Mouse (Mus musculus): ENCODE measurements around the gene Gm6899. TPM values are rescaled to one million over a fixed set of nuclear protein-coding genes. Genes with fewer than 3 reads are reported as not detected.

The Gm6899 gene
- not detected for total RNA-seq (2021)

DNA sequence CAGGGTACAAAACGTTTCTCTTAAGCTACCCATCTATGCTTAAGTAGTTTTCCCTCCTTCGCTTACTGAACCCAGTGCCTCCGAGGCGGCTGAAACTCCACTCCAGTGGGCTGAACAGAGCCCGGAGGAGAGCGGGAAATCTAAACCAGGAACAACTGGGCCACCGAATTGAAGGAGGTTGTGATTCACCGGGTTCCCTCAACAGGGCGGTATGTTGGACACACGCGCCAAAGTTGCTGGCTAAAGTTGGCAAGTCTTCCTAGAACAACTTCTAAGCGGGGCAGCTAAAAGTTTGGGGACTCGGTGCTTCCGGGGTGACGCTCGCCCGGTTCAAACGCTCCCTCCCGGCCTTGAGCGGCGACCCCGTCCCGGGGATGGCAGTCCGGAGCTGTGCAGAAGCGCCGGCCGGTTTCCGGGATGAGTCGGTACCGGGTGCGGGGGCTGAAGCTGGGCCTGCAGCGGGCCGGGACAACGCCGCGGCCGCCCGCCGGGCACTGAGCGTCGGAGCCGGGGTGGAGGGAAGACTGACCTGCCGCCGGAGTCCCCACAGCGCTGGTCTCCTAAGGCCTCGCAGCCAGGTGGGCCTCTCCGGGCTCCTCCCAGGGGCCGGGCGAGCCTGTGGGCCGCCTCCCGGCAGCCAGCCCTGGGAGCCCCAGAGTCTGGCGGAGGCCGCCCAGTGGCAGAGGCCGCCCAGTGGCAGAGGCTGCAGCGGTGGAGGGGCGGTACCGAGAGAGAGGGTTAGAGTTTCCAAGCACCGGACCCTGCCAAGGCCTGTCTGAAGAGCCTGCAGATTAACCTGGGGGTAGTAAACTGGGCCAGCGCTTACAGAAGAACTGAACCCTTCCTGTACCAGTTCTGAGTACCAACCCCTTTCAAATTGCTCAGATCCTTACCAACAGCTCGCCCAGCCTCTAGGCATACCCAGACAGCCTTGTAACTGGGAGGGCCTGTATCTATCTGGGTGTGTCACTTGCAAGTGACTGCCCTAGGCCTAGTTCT lies at the start of gene Gm6899, which contains the start of gene Vrk2:
Gene Gm6899 (plus strand): TSS at position 181 of the 999 bp plus-strand sequence.
Gene Vrk2 (minus strand): TSS at position 939 of the 999 bp plus-strand sequence.
- DNase-seq (ENCODE audit: low spot score in 2 of 2) = peak; percentile 43 to 49
- intact Hi-C loops (cut with DNase I) = no loop called here

DNA sequence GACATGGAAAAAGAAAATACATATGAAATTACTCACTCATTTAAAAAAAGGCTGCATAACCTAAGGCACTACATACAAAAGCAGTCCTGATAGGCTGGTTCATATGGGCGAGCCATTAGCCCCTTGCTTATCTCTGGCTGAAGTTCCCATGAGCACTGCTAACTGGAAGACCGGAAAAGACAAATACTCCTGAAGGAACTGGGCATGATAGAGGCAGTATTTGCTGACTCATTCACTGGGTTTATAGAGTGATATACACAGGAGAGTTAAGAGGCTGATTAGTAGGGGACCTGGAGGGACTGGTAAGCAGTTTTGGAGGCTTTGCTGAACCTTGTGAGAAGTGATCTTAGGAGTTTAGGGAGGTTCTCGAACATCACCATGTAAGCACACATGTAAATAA lies 41.5 kb upstream of the Gm6899 start:
- intact Hi-C loops (cut with DNase I) = no loop called here
- DNase-seq (ENCODE audit: low spot score in 2 of 2) = no peak

DNA sequence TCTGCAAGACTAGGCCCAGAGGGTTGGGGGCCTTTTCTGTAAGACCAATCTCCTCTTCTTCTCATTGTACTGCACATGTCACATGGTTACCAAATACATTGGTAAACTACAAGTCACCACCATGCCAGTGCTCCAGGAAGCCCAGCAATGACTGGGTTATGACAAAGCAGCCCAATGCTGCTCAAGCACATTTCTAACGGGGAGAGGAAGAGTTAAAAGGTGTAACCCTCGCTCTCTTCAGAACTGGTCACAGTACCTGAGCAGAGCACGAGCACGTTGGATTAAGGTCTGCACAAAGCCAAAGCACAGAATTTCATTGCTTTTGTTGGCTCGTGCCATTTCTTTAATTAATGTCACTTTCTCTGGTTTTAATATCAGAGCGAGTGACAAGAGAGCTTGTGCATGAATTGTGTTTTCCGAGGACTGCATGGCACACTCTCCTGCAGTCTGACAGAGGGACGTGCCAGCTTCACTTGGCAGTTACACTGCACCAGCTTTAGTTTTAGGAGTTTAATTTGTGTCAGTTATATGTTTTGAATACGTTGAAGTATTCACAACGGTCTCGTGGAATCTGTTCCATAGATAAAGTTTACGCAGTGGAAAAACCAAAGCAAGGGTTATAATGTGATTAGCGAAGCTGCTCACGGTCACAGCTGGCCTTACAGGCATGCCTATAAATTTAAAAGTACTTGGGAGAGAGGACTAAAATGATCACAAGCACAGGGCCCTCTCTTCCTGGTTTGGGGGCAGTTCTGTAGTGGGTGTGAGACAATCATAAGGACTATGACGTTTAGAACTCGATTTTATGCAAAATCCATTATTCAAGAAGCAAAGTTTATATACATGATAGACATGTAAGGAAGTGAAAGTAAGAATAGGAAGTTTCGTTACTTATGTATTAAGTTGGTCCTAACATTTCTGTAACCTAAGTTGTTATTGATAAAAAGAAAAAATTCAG lies 7.4 kb upstream of the Gm6899 start:
- no peak for DNase-seq (ENCODE audit: low spot score in 2 of 2)
- intact Hi-C loops (cut with DNase I) = no loop called here

DNA sequence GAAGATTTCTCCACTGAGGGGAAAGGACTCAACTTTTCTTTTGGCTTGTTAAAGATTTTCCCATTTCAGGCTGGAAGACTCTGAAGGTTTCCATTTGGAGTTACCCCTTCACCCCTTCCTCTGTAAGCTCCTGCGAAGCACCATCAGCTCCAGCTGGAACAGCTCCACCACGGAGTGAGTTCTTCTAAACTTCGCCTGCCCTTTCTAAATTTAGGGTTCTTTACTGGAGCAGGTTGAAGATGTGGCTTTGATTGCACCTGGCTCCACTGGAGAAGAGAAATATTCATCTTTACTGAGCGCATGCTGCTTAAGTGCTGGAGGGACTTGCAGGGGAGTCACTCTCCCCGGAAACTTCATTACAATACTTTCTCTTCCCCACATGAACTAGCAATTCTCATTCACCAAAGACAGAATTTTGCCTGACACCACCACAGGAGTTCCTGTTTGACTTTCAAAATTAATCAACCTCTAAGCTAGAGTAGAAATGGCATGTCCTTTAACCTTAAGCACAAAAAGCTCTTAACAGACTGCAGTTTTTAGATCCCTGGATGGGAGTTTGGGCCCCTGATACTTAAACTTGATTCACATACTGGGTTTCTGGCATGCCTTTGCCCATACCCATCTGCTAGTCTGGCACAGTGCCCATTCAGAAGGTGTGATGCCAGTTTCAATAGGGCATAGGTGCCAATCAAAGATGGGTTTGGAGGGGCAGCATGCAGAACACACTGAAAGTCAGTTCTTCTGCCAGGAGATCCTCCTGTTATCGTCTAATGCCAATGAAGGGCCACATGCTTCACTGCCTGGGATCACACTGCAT lies 6.5 kb upstream of the Gm6899 start:
- intact Hi-C loops (cut with DNase I) = no loop called here
- DNase-seq (ENCODE audit: low spot score in 2 of 2) = no peak

DNA sequence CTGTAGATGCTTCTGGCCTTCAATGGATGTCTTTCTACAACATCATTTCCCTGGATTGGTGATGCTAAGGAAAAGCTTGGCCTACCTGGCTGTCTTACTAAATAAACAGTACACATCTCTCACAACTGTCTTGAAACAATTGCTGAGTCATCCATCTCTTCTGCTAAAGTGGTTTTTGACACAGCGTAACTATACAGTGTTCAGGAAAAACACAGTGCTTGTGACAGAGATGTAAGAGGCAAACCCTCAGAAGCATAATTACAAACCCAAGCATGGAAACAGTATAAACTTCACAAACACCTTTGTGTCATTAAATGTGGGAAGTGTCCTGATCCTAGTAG lies 5.9 kb upstream of the Gm6899 start:
- intact Hi-C loops (cut with DNase I) = no loop called here
- no peak for DNase-seq (ENCODE audit: low spot score in 2 of 2)

DNA sequence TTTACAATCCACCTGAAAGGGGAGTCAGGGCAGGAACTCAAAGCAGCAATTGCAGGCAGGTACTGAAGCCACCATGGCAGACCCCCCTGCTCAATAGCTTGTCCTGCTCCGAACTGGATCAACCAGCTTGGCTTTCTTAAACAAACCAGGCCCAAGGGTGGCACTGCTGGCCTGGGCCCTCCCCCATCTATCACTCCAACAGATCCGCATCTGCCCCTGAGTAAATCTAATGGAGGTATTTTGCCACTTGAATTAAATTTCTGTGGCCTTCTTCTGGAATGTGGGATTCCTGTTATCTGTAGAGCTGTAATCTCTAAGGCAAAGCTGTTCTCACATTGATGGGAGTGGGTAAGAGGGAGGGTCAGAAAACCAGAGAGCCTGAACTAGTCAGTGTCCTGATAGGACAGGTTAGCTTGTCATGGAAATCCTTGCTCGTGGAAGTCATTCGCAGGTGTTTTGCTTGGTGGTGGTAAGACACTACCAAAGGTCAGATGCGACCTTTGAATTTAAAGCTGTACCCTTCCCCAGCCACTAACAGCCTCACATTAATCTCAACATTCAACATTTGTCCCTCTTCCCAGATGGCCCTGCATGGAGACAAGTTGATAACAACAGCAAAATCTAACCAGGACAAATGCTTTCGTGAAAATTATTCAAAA lies 517 bp upstream of the Gm6899 start:
- DNase-seq (ENCODE audit: low spot score in 2 of 2) = no peak

DNA sequence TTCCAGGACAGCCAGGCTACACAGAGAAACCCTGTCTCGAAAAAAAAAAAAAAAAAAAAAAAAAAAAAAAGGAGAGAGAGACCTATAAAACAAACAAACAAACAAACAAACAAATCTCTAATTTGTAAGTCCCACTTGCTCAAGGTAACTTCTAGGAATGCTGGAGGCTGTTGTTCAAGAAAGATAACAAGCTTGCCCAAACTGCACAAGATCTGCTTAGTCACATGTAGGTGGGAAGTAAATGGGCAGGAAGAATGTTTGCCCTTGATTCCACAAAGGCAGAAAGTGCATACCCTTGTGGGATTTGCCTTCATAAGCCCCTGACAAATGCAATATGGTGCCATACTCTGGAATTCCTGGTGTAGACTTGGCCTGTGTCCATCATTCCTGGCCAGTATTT lies 1.4 kb downstream of the Gm6899 start:
- no peak for DNase-seq (ENCODE audit: low spot score in 2 of 2)
- intact Hi-C loops (cut with DNase I) = no loop called here

More for the DNA sequence above, 517 bp upstream of the Gm6899 start:
- intact Hi-C loops (cut with DNase I) = no loop called here

DNA sequence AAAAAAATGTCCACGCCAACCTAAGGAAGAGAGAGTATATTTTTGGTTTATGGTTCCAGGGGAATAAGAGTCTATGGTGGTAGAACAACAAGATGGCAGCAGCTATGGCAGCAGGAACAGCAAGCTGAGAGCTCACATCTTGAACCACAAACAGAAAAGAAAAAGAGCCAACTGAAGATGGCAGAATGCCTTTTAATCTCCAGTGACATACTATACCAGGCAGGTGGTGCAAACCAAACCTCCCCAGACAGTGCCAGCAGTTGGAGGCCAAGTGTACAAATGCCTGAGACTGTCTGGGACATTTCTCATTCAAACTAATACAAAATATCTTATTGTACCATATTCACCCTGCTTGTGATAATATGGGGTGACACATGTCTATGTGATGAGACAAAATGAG lies 3.1 kb downstream of the Gm6899 start:
- intact Hi-C loops (cut with DNase I) = no loop called here

DNA sequence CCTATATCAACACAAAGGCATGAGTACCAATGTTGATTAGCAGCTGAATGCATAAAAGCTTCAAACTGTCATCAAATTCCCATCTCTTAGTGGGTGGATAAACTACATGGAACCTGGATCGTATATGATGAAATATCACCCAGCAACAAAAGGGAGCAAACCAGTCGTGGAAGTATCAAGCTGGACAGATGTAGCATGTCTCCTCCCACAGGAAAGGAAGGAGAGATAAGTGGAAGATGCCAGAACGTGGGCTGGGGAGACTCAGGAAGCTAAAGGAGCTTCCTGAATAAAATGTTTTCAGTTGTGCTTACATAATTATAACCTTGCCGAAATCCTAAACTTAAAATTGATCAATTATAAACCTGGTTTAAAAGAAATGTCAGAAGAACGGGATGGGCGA lies 4.1 kb downstream of the Gm6899 start:
- DNase-seq (ENCODE audit: low spot score in 2 of 2) = peak in 1 of 2 experiments; percentile 65
- intact Hi-C loops (cut with DNase I) = no loop called here

More for the DNA sequence above, 3.1 kb downstream of the Gm6899 start:
- no peak for DNase-seq (ENCODE audit: low spot score in 2 of 2)

DNA sequence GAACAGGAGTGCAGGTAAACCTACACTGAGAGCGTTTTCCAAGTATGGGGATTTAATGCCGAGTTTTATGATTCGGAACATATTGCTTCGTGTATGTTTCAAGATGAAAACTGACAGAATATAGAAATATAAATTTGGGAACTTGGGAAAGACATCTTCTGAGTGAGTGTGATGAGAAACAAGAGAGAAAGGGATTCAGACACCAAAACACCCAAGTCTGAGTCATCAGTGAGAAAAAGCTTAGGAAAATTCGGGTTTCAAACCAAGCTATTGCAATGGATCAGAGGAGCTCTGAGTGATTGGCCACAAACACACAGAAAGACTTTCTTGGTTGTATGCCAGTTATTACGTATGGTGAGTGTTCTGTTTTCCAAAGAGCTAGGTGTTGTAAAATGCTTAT lies 4.7 kb downstream of the Gm6899 start:
- intact Hi-C loops (cut with DNase I) = no loop called here
- DNase-seq (ENCODE audit: low spot score in 2 of 2) = peak in 1 of 2 experiments; percentile 76

- intact Hi-C loops (cut with DNase I) = no loop called here
- DNase-seq (ENCODE audit: low spot score in 2 of 2) = no peak
Measured at GRCm38 (mm10) chr11:26598876-26599275, 5.8 kb downstream of the Gm6899 start.

DNA sequence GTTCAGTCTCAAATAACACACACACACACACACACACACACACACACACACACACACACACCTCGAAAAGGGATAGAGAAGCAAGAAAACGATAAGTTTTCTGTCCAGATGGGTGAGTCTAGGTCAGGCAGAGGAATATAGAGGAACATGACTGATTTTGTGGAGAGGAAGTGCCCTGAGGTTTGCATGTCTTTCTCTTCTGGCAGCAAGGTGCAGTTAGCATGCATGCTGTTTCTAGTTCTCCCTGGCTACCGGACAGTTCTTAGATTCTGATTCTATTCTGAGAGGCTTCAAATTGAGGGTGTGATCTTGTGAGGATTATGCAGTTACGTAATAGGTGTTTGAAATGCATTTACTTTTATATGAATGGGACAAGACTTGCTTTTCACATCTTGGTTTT lies 7.7 kb downstream of the Gm6899 start:
- intact Hi-C loops (cut with DNase I) = loop anchor here (5.0 kb wide), 2 partner anchors 177 to 362 kb away; no protein-coding TSS in a partner anchor
- DNase-seq (ENCODE audit: low spot score in 2 of 2) = peak in 1 of 2 experiments; percentile 81

DNA sequence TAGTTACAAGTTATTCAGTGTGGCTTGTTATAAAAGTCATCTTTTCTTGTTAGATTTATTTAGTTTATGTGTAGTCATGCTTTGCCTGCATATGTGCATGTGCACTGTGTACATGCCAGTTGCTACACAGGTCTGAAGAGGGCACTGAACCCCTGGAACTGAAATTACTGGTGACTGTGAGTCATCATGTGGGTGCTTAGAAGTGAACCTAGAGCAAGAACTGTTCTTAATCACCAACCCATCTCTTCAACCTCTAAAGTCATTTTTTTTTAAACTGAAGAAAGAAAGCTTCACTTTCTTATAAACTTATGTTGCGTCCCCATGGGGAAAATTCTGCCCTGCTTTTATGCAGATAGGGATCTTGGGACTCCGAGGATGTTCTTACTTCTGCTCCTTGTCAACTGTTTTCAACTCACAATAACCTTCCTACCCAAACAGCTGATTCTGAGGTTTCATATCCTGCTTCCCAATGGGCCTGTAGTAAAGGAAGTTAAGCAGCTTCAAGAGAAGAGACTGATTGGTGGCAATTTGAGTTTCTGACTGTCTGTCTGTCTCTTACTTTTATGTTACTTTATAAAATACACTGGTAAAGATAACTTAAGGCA lies 8.6 kb downstream of the Gm6899 start:
- intact Hi-C loops (cut with DNase I) = loop anchor here (5.0 kb wide), 2 partner anchors 176 to 361 kb away; no protein-coding TSS in a partner anchor
- no peak for DNase-seq (ENCODE audit: low spot score in 2 of 2)

DNA sequence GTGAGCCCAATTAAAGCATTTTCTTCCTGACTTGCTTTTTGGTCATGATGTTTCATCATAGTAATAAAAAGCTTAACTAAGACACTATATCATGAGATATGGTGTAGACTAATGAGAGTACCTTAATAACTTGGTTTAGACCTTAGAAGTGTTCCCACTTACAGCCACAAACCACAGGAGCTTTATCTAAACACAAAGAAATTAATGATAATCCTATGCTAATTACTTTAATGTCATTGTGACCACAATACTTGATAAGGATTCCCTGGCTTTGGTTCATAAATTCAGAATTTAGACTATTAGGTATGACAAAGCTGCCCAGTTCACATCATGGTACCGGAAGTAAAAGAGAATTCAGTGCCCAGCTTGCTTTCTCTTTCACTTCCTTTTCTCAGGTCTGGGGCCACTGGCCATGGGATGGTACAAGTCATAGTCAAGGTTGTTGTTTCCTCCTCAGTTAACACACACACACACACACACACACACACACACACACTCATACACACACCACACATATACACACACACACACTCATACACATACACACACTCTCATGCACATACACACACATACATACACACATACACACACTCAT lies 11.1 kb downstream of the Gm6899 start:
- no peak for DNase-seq (ENCODE audit: low spot score in 2 of 2)
- intact Hi-C loops (cut with DNase I) = loop anchor here (5.0 kb wide), 2 partner anchors 173 to 358 kb away; no protein-coding TSS in a partner anchor

DNA sequence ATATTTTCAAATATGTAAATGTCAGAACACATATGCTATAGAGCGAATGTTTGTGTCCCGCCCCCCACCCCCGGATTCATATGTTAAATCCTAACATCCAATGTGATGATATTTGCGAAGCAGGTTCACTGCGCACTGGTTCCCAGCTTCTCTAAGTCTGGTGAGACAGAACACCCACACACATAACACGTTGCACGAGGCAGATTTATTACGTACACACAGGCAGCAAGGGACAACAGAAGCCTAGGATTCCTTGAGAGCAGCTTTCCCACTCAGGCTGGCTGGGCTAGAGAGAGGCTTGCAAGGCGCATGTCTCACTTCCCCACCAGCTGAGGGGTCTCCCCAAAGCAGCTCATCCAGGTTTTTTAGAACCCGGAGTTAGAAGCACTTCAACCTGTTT lies 15.8 kb downstream of the Gm6899 start:
- DNase-seq (ENCODE audit: low spot score in 2 of 2) = peak; percentile 37 to 83
- intact Hi-C loops (cut with DNase I) = no loop called here

GRCm38 (mm10) chr11:26618475-26619223 lies 25.6 kb downstream of the Gm6899 start:
- intact Hi-C loops (cut with DNase I) = no loop called here
- peak in 1 of 2 experiments; percentile 13 for DNase-seq (ENCODE audit: low spot score in 2 of 2)

- intact Hi-C loops (cut with DNase I) = no loop called here
- no peak for DNase-seq (ENCODE audit: low spot score in 2 of 2)
Measured at GRCm38 (mm10) chr11:26622727-26623126, 29.7 kb downstream of the Gm6899 start.

Data from left cerebral cortex, postnatal 25 days (tissue).